Mouse (Mus musculus) lung, postnatal 0 days (tissue): ENCODE data around the gene Cd79b. TPM values are rescaled to one million over a fixed set of nuclear protein-coding genes. Genes with fewer than 3 reads are reported as not detected.

Experiments used
- ATAC-seq: fragments of 200-750 bp; cut with Nextera tagmentation; 2 replicates; pipeline ENCODE4 v1.8.0; 2017; ENCODE audit warnings: moderate library complexity
- DNase-seq: peaks from one replicate; pipeline ENCODE4 v3.0.0-alpha.2; 2016; ENCODE audit warnings: low spot score
- H3K27ac ChIP-seq: fragments of 300-500 bp; sonication (generic); 2 replicates; pipeline ENCODE4 v1.5.1; 2014; ENCODE audit warnings: antibody characterized with exemption, mild to moderate bottlenecking, low read length, mixed read lengths
- H3K27me3 ChIP-seq: fragments of 300-500 bp; sonication (generic); replicated peaks from 2 replicates; pipeline ENCODE4 v1.6.1; 2014; ENCODE audit warnings: low read length, mixed read lengths; ENCODE audit not compliant: insufficient read depth
- H3K36me3 ChIP-seq: fragments of 300-500 bp; sonication (generic); 2 replicates; pipeline ENCODE4 v1.6.1; 2014; ENCODE audit warnings: low read length, mixed read lengths; ENCODE audit not compliant: insufficient read depth
- H3K4me1 ChIP-seq: fragments of 300-500 bp; sonication (generic); 2 replicates; pipeline ENCODE4 v1.6.1; 2014; ENCODE audit warnings: antibody characterized with exemption, low read depth, low read length, mixed read lengths; ENCODE audit not compliant: insufficient read depth
- H3K4me2 ChIP-seq: fragments of 300-500 bp; sonication (generic); replicated peaks from 2 replicates; pipeline ENCODE4 v1.6.1; 2014; ENCODE audit warnings: low read depth, mild to moderate bottlenecking, low read length, moderate library complexity, mixed read lengths
- H3K4me3 ChIP-seq: fragments of 300-500 bp; sonication (generic); 2 replicates; pipeline ENCODE4 v1.5.1; 2014; ENCODE audit warnings: low read depth, low read length
- H3K9ac ChIP-seq: fragments of 300-500 bp; sonication (generic); replicated peaks from 2 replicates; pipeline ENCODE4 v1.6.1; 2014; ENCODE audit warnings: low read depth, mild to moderate bottlenecking
- H3K9me3 ChIP-seq: fragments of 300-500 bp; sonication (generic); 2 replicates; pipeline ENCODE4 v1.6.1; 2016; ENCODE audit warnings: low read length, mixed read lengths
- CTCF ChIP-seq: IDR thresholded peaks from 2 replicates; pipeline ENCODE4 v1.5.1; 2016; ENCODE audit warnings: antibody characterized with exemption, mild to moderate bottlenecking
- EP300 ChIP-seq: IDR thresholded peaks from 2 replicates; pipeline ENCODE4 v1.6.1; 2016; ENCODE audit warnings: antibody characterized with exemption, mild to moderate bottlenecking, control low read depth
- WGBS: fragments of 180-500 bp; shearing (Covaris S2); extraction: QIAGEN DNeasy Blood & Tissue Kit; methylation state at CpG from one replicate; pipeline ENCODE4 v1.1.7; 2014; 5-methylcytosine and 5-hydroxymethylcytosine counted together
- polyA plus RNA-seq: library from polyadenylated mRNA; unstranded; fragments of >200 nt; fragmentation: Nextera tagmentation; extraction: Ambion mirVana; gene quantifications from 2 replicates; pipeline ENCODE4 v1.2.1, GENCODE M21; 2015

The Cd79b gene
- polyA plus RNA-seq, 1 experiment from 2014 or later = 11.8 TPM

DNA sequence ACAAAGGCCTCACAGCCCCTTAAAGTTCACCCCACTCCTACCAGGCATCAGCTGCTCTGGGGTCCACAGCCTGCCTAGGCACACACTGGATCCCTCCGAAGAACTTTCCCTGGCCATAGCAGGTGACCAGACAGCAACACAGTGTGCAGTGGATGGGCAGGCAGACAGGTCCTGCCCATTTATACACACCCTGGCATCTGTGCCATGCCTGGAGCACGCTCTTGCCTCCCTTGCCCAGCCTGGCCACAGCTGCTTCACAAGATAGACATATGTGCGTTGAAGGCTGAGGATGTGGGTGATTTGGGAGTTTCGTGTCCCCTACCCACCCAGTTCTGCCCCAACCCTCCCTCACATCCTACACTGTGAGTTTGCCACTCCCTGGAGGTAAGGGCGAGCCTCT lies 23.5 kb upstream of the Cd79b start:
- DNase-seq = no peak
- TF ChIP-seq CTCF (no peak), EP300 (no peak)
- H3K9me3 ChIP-seq = no peaks in the 10 kb centered on the region
- no peak overlapping the region for H3K27ac ChIP-seq
- WGBS = 74% methylated on average over 5 of the region's 5 CpGs
- H3K4me3 ChIP-seq = no peak overlapping the region
- H3K27me3 ChIP-seq = no peaks in the 10 kb centered on the region
- no peaks in the 10 kb centered on the region for H3K36me3 ChIP-seq
- H3K4me1 ChIP-seq = no peaks in the 10 kb centered on the region
- no peak overlapping the region for H3K9ac ChIP-seq
- ATAC-seq = no peak
- H3K4me2 ChIP-seq = no peak overlapping the region

DNA sequence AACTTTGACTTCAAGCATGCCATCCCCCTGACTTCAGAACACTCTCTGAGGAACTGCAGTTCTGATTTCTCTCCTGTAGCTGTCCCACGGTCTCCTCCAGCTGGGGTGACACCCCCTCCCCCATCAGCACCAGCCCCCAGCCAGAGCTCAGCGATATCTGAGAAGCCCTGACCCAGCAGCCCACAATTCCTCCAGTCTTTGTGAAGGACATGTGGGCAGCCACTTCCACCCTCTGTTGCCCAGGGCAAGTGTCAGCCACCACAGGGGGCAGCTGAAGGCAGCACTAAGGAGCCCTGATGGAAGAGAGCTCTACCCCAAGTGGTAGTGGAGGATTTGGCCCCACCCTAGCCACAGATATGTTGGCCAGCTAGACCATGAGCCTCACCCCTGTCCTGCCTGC lies 19.5 kb upstream of the Cd79b start:
- no peak for ATAC-seq
- 9% methylated on average over 2 of the region's 2 CpGs for WGBS
- Histone ChIP-seq H3K4me1 (no peaks in the 10 kb centered on the region), H3K27ac (no peak overlapping the region), H3K4me3 (no peak overlapping the region), H3K9me3 (no peaks in the 10 kb centered on the region), H3K36me3 (no peaks in the 10 kb centered on the region), H3K9ac (no peak overlapping the region), H3K27me3 (no peaks in the 10 kb centered on the region), H3K4me2 (no peak overlapping the region)
- no peak for DNase-seq
- TF ChIP-seq EP300 = no peak
- TF ChIP-seq CTCF = no peak

DNA sequence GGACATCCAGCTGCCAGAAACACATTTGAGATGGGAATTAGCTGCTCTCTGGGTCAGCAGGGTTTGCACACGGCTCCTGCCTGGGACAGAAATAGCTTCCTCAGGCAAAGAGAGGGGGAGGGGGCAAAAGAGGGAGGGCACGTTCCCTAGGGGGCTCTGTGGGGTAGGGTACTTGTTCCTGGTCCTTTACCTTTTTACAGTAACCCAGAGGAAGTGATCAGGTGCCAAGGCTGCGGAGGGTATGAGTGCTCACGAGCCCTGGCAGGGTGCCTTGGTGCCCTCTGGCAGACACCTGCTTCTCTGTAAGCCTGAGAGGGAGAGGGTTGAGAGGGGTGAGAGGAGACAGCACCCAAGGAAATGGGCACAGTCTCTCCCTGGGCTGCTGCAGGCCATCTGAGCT lies 17.9 kb upstream of the Cd79b start:
- H3K36me3 ChIP-seq = no peaks in the 10 kb centered on the region
- H3K9ac ChIP-seq = no peak overlapping the region
- 29% methylated on average over 4 of the region's 4 CpGs for WGBS
- H3K27me3 ChIP-seq = no peaks in the 10 kb centered on the region
- DNase-seq (no peak), ATAC-seq (no peak)
- no peak overlapping the region for H3K4me3 ChIP-seq
- no peak overlapping the region for H3K27ac ChIP-seq
- H3K4me1 ChIP-seq = no peaks in the 10 kb centered on the region
- H3K9me3 ChIP-seq = no peaks in the 10 kb centered on the region
- no peak overlapping the region for H3K4me2 ChIP-seq
- TF ChIP-seq CTCF (no peak), EP300 (no peak)

DNA sequence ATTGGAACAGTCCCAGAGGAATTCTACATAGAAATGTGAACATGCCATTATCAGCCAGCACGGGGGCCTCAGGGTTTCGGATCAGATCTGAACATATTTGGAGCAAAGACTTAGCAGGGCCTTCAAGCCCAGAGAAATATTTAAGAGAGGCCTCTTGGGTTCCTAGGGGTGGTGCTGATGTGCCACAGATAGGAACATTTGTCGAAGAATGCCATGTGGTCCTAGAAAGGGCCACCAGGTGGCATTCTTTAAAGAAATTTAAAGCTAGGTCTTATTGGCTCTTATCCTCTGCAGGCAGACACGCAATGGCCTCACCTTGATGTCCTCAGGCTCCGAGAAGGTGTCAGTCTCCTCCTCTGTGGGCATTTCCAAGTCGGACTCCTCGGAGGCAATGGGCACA lies 15.1 kb upstream of the Cd79b start:
- TF ChIP-seq CTCF (peak; percentile 78), EP300 (no peak)

DNA sequence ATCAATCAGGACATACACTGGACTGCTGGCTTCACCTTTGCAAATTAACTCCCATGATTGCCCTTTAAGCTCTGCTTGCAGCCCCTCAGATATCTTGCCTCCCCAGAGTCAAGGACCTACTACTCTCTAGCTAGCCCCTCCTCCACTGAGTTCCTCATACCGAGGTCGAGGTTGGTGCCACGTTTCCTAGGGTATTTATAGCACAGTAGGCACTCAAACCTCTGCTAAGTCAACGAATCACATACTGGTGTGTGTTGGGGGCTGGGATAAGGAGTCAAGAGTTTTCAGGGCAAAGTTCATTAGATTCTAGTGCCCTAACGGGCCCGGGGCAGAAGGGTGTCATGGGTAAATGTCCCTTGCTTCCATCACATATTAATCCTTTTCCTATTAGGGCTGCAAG lies 14.6 kb upstream of the Cd79b start:
- Histone ChIP-seq H3K36me3 (no peaks in the 10 kb centered on the region), H3K9me3 (no peaks in the 10 kb centered on the region), H3K27me3 (no peaks in the 10 kb centered on the region), H3K9ac (no peak overlapping the region), H3K4me1 (no peaks in the 10 kb centered on the region), H3K4me3 (no peak overlapping the region), H3K27ac (no peak overlapping the region), H3K4me2 (no peak overlapping the region)
- TF ChIP-seq EP300 (no peak), CTCF (no peak)
- peak; percentile 27; the same call in 1 of the 2 replicates for ATAC-seq
- peak; percentile 46 for DNase-seq
- 30% methylated on average over 6 of the region's 6 CpGs for WGBS

More for the DNA sequence above, 15.1 kb upstream of the Cd79b start:
- no peak overlapping the region for H3K4me3 ChIP-seq
- H3K27ac ChIP-seq = no peak overlapping the region
- H3K27me3 ChIP-seq = no peaks in the 10 kb centered on the region
- H3K36me3 ChIP-seq = no peaks in the 10 kb centered on the region
- no peak overlapping the region for H3K4me2 ChIP-seq
- ATAC-seq (peak; percentile 71), DNase-seq (peak; percentile 75)
- no peaks in the 10 kb centered on the region for H3K9me3 ChIP-seq
- H3K9ac ChIP-seq = no peak overlapping the region
- no peaks in the 10 kb centered on the region for H3K4me1 ChIP-seq
- 34% methylated on average over 7 of the region's 7 CpGs for WGBS

DNA sequence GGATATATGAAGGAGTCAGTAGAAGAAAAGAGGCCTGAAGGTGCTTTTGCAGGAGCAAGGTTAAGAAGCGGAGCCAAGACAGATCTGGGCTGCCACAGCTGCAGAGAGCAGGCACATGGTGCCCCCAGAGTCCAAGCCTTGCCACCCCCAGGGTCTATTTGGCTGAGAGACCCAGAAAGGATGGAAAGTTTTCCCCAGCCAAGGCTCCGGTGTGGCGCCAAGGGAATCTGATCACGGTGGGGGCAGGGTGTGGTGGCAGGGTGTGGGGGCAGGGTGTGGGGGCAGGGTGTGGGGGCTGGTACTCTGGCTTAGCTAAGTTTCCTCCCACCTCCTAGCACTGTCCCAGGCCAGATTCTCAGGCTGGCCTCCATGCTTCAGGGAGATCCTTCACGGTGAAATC lies 14.0 kb upstream of the Cd79b start:
- ATAC-seq = no peak
- Histone ChIP-seq H3K9me3 (no peaks in the 10 kb centered on the region), H3K27me3 (no peaks in the 10 kb centered on the region), H3K9ac (no peak overlapping the region), H3K4me3 (no peak overlapping the region), H3K4me2 (no peak overlapping the region), H3K27ac (no peak overlapping the region), H3K36me3 (no peaks in the 10 kb centered on the region), H3K4me1 (no peaks in the 10 kb centered on the region)
- TF ChIP-seq EP300 = no peak
- no peak for TF ChIP-seq CTCF
- WGBS = 50% methylated on average over 5 of the region's 5 CpGs
- no peak for DNase-seq

DNA sequence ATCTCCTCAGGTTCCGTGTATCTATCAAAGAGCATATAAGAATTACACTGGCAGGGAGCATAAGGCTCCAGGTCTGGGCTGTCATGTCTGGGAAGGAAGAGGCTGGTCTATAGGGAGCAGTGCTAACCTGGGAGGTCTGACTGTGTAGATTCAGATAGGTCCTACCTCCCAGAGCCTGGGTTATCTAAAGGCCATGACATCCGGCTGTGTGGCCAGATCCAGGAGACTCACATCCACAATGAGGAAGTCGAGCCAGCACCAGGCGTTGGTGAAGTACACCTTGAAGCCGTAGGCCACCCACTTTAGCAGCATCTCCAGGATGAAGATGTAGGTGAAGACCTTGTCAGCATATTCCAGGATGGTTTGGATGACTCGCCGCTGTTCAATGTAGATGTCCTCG lies 11.9 kb upstream of the Cd79b start:
- H3K9me3 ChIP-seq = no peaks in the 10 kb centered on the region
- WGBS = 67% methylated on average over 8 of the region's 8 CpGs
- no peak overlapping the region for H3K27ac ChIP-seq
- no peak overlapping the region for H3K4me2 ChIP-seq
- H3K36me3 ChIP-seq = no peaks in the 10 kb centered on the region
- no peaks in the 10 kb centered on the region for H3K4me1 ChIP-seq
- DNase-seq (no peak), ATAC-seq (no peak)
- no peak overlapping the region for H3K4me3 ChIP-seq
- H3K9ac ChIP-seq = no peak overlapping the region
- no peak for TF ChIP-seq EP300
- TF ChIP-seq CTCF = no peak
- H3K27me3 ChIP-seq = no peaks in the 10 kb centered on the region
